Mouse (Mus musculus): Measurements from ENCODE around the gene Coq7. TPM values are rescaled to one million over a fixed set of nuclear protein-coding genes. Genes with fewer than 3 reads are reported as not detected.

Gene Coq7
- polyA plus RNA-seq, 1 experiment from 2014 or later, result 98.7 TPM

- no peak for ATAC-seq (ENCODE audit: low read depth)
- H3K4me2 ChIP-seq (ENCODE audit: low read depth, low read length), result no peak overlapping the region
- 87% methylated on average over 9 of the region's 9 CpGs for WGBS
These were observed 52.9 kb downstream of the Coq7 start for GRCm38 (mm10) chr7:118480160-118480709.

GRCm38 (mm10) chr7:118478835-118479312, 54.3 kb downstream of the Coq7 start:
- no peak overlapping the region; the same call in 1 of the 2 replicates for H3K27ac ChIP-seq (replicated peaks; ENCODE audit: low read depth, low read length)
- no peak overlapping the region for H3K4me3 ChIP-seq (ENCODE audit: low read depth, low read length)
- DNase-seq (ENCODE audit: low spot score), result peak; percentile 31
- no peak overlapping the region for H3K9ac ChIP-seq (ENCODE audit: low read depth, low read length)
- no peak overlapping the region for H3K4me2 ChIP-seq (ENCODE audit: low read depth, low read length)
- H3K36me3 ChIP-seq (ENCODE audit: control insufficient read depth, insufficient read depth, low read length), result no peaks in the 10 kb centered on the region
- H3K4me1 ChIP-seq (ENCODE audit: control insufficient read depth, insufficient read depth, low read length), result no peaks in the 10 kb centered on the region
- WGBS, result 31% methylated on average over 3 of the region's 3 CpGs
- no peak for ATAC-seq (ENCODE audit: low read depth)
- H3K9me3 ChIP-seq (ENCODE audit: control insufficient read depth, low read length), result no peaks in the 10 kb centered on the region
- H3K27me3 ChIP-seq (replicated peaks; ENCODE audit: control insufficient read depth, insufficient read depth, low read length), result no peaks in the 10 kb centered on the region

More at GRCm38 (mm10) chr7:118480160-118480709, 52.9 kb downstream of the Coq7 start:
- Histone ChIP-seq H3K9ac (ENCODE audit: low read depth, low read length) (no peak overlapping the region), H3K27me3 (replicated peaks; ENCODE audit: control insufficient read depth, insufficient read depth, low read length) (no peaks in the 10 kb centered on the region), H3K27ac (replicated peaks; ENCODE audit: low read depth, low read length) (no peak overlapping the region), H3K4me1 (ENCODE audit: control insufficient read depth, insufficient read depth, low read length) (no peaks in the 10 kb centered on the region), H3K4me3 (ENCODE audit: low read depth, low read length) (no peak overlapping the region), H3K9me3 (ENCODE audit: control insufficient read depth, low read length) (no peaks in the 10 kb centered on the region), H3K36me3 (ENCODE audit: control insufficient read depth, insufficient read depth, low read length) (no peaks in the 10 kb centered on the region)
- DNase-seq (ENCODE audit: low spot score), result no peak

GRCm38 (mm10) chr7:118476428-118476827, 56.7 kb downstream of the Coq7 start:
- Histone ChIP-seq H3K36me3 (ENCODE audit: control insufficient read depth, insufficient read depth, low read length) (no peaks in the 10 kb centered on the region), H3K9me3 (ENCODE audit: control insufficient read depth, low read length) (no peaks in the 10 kb centered on the region), H3K27me3 (replicated peaks; ENCODE audit: control insufficient read depth, insufficient read depth, low read length) (no peaks in the 10 kb centered on the region), H3K27ac (replicated peaks; ENCODE audit: low read depth, low read length) (no peak overlapping the region), H3K4me2 (ENCODE audit: low read depth, low read length) (no peak overlapping the region), H3K4me1 (ENCODE audit: control insufficient read depth, insufficient read depth, low read length) (no peaks in the 10 kb centered on the region), H3K9ac (ENCODE audit: low read depth, low read length) (no peak overlapping the region), H3K4me3 (ENCODE audit: low read depth, low read length) (no peak overlapping the region)
- DNase-seq (ENCODE audit: low spot score) (no peak), ATAC-seq (ENCODE audit: low read depth) (no peak)
- WGBS, result 57% methylated on average over 5 of the region's 5 CpGs

- peak; percentile 19 for DNase-seq (ENCODE audit: low spot score)
- ATAC-seq (ENCODE audit: low read depth), result no peak
- Histone ChIP-seq H3K27ac (replicated peaks; ENCODE audit: low read depth, low read length) (no peak overlapping the region), H3K4me1 (ENCODE audit: control insufficient read depth, insufficient read depth, low read length) (0 out of 2 replicates have a peak, but pooled peaks cover 4% of the 10 kb centered on the region), H3K27me3 (replicated peaks; ENCODE audit: control insufficient read depth, insufficient read depth, low read length) (no peaks in the 10 kb centered on the region), H3K9ac (ENCODE audit: low read depth, low read length) (no peak overlapping the region), H3K9me3 (ENCODE audit: control insufficient read depth, low read length) (no peaks in the 10 kb centered on the region), H3K4me2 (ENCODE audit: low read depth, low read length) (no peak overlapping the region), H3K4me3 (ENCODE audit: low read depth, low read length) (no peak overlapping the region), H3K36me3 (ENCODE audit: control insufficient read depth, insufficient read depth, low read length) (no peaks in the 10 kb centered on the region)
- WGBS, result 78% methylated on average over 7 of the region's 7 CpGs
These were observed 58.0 kb downstream of the Coq7 start for GRCm38 (mm10) chr7:118475008-118475705.

- H3K4me2 ChIP-seq (ENCODE audit: low read depth, low read length), result no peak overlapping the region
- H3K4me1 ChIP-seq (ENCODE audit: control insufficient read depth, insufficient read depth, low read length), result 0 out of 2 replicates have a peak, but pooled peaks cover 4% of the 10 kb centered on the region
- H3K27me3 ChIP-seq (replicated peaks; ENCODE audit: control insufficient read depth, insufficient read depth, low read length), result no peaks in the 10 kb centered on the region
- WGBS, result 87% methylated on average over 1 of the region's 1 CpGs
- no peaks in the 10 kb centered on the region for H3K9me3 ChIP-seq (ENCODE audit: control insufficient read depth, low read length)
- ATAC-seq (ENCODE audit: low read depth) (no peak), DNase-seq (ENCODE audit: low spot score) (no peak)
- no peak overlapping the region for H3K9ac ChIP-seq (ENCODE audit: low read depth, low read length)
- H3K27ac ChIP-seq (replicated peaks; ENCODE audit: low read depth, low read length), result no peak overlapping the region
- no peaks in the 10 kb centered on the region for H3K36me3 ChIP-seq (ENCODE audit: control insufficient read depth, insufficient read depth, low read length)
- no peak overlapping the region for H3K4me3 ChIP-seq (ENCODE audit: low read depth, low read length)
These were observed 60.3 kb downstream of the Coq7 start for GRCm38 (mm10) chr7:118472886-118473285.

GRCm38 (mm10) chr7:118468060-118468459, 65.1 kb downstream of the Coq7 start:
- H3K9me3 ChIP-seq (ENCODE audit: control insufficient read depth, low read length), result no peaks in the 10 kb centered on the region
- no peak overlapping the region for H3K4me3 ChIP-seq (ENCODE audit: low read depth, low read length)

GRCm38 (mm10) chr7:118464432-118464831, 68.7 kb downstream of the Coq7 start:
- Histone ChIP-seq H3K4me3 (ENCODE audit: low read depth, low read length) (no peak overlapping the region), H3K9me3 (ENCODE audit: control insufficient read depth, low read length) (no peaks in the 10 kb centered on the region), H3K9ac (ENCODE audit: low read depth, low read length) (no peak overlapping the region), H3K4me2 (ENCODE audit: low read depth, low read length) (no peak overlapping the region), H3K27ac (replicated peaks; ENCODE audit: low read depth, low read length) (no peak overlapping the region), H3K4me1 (ENCODE audit: control insufficient read depth, insufficient read depth, low read length) (no peaks in the 10 kb centered on the region), H3K36me3 (ENCODE audit: control insufficient read depth, insufficient read depth, low read length) (no peaks in the 10 kb centered on the region), H3K27me3 (replicated peaks; ENCODE audit: control insufficient read depth, insufficient read depth, low read length) (no peaks in the 10 kb centered on the region)
- WGBS, result 49% methylated on average over 4 of the region's 4 CpGs
- DNase-seq (ENCODE audit: low spot score), result no peak
- ATAC-seq (ENCODE audit: low read depth), result no peak

More at GRCm38 (mm10) chr7:118468060-118468459, 65.1 kb downstream of the Coq7 start:
- Histone ChIP-seq H3K27me3 (replicated peaks; ENCODE audit: control insufficient read depth, insufficient read depth, low read length) (no peaks in the 10 kb centered on the region), H3K27ac (replicated peaks; ENCODE audit: low read depth, low read length) (no peak overlapping the region), H3K9ac (ENCODE audit: low read depth, low read length) (no peak overlapping the region), H3K4me1 (ENCODE audit: control insufficient read depth, insufficient read depth, low read length) (0 out of 2 replicates have a peak, but pooled peaks cover 4% of the 10 kb centered on the region), H3K36me3 (ENCODE audit: control insufficient read depth, insufficient read depth, low read length) (no peaks in the 10 kb centered on the region), H3K4me2 (ENCODE audit: low read depth, low read length) (no peak overlapping the region)
- ATAC-seq (ENCODE audit: low read depth) (no peak), DNase-seq (ENCODE audit: low spot score) (no peak)
- WGBS, result 94% methylated on average over 3 of the region's 3 CpGs

- no peak overlapping the region for H3K4me2 ChIP-seq (ENCODE audit: low read depth, low read length)
- H3K27me3 ChIP-seq (replicated peaks; ENCODE audit: control insufficient read depth, insufficient read depth, low read length), result no peaks in the 10 kb centered on the region
- no peak overlapping the region for H3K27ac ChIP-seq (replicated peaks; ENCODE audit: low read depth, low read length)
- H3K9ac ChIP-seq (ENCODE audit: low read depth, low read length), result no peak overlapping the region
- DNase-seq (ENCODE audit: low spot score) (no peak), ATAC-seq (ENCODE audit: low read depth) (no peak)
- H3K36me3 ChIP-seq (ENCODE audit: control insufficient read depth, insufficient read depth, low read length), result no peaks in the 10 kb centered on the region
- H3K4me3 ChIP-seq (ENCODE audit: low read depth, low read length), result no peak overlapping the region
- H3K4me1 ChIP-seq (ENCODE audit: control insufficient read depth, insufficient read depth, low read length), result no peaks in the 10 kb centered on the region
- 56% methylated on average over 11 of the region's 11 CpGs for WGBS
- no peaks in the 10 kb centered on the region for H3K9me3 ChIP-seq (ENCODE audit: control insufficient read depth, low read length)
These were observed 70.1 kb downstream of the Coq7 start for GRCm38 (mm10) chr7:118462818-118463762.
